ENCODE assay signal across 15 mouse cellular contexts in the genomic region with DNA sequence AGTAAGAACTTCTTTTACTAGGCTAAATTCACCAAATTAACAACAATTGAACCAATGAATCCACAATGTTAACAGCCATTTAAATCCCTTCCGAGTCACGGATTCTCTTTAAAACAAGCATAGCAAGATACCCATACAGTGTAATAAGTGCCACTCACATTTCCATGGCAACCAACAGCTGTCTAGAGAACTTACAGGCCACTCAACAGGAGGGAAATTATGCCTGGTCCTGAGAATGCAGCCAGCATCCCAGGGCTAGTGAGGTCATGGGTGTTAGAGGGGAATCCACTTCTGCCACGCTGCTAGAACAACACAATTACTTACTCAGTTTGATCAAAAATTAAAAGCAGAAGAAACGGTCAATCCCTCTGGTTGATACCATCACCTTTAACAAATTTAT.
A peak's percentile ranks its signal among the peaks of the same experiment; 100 is the strongest.
DNase-seq lines count a peak whose midpoint lies in the region; ATAC-seq lines count a peak whose summit lies in the region.
"Had no signal": no experiment of that assay in that cellular context is flagged by ENCODE, and none has a peak within 500 bp of the region (broad histone marks: within the 10 kb centered on the region; RNA-seq: fewer than 3 reads in every experiment).

No protein-coding gene starts in this region.

- no peaks in the 10 kb centered on the region for H3K4me1 ChIP-seq in limb, embryonic 11.5 days (ENCODE audit: control insufficient read depth, insufficient read depth, low read length)
- 0 out of 2 replicates have a peak, but pooled peaks cover 3% of the 10 kb centered on the region for H3K4me1 ChIP-seq in limb, embryonic 10.5 days
- peaks cover 30% of the 10 kb centered on the region for H3K4me1 ChIP-seq in hindbrain, embryonic 10.5 days (replicated peaks)
- H3K4me1 ChIP-seq in midbrain, embryonic 11.5 days (ENCODE audit: control insufficient read depth, insufficient read depth, low read length), result peaks cover 13% of the 10 kb centered on the region
- H3K4me1 ChIP-seq: heart, embryonic 15.5 days had no signal

- H3K9ac ChIP-seq in limb, embryonic 11.5 days (ENCODE audit: low read length), result no peak overlapping the region
- H3K9ac ChIP-seq in midbrain, embryonic 11.5 days (ENCODE audit: low read length), result no peak overlapping the region
- H3K9ac ChIP-seq: heart, embryonic 15.5 days; liver, postnatal 0 days had no signal

- peak; percentile 60; the same call in 1 of the 2 replicates for ATAC-seq in limb, embryonic 11.5 days (ENCODE audit: insufficient number of reproducible peaks, low FRiP score, low TSS enrichment, low read depth)
- ATAC-seq in midbrain, embryonic 11.5 days (ENCODE audit: low FRiP score), result peak; percentile 88
- ATAC-seq: liver, postnatal 0 days had no signal

- H3K27me3 ChIP-seq in limb, embryonic 11.5 days (ENCODE audit: control insufficient read depth, insufficient read depth, low read length), result no peaks in the 10 kb centered on the region
- H3K27me3 ChIP-seq in limb, embryonic 10.5 days (ENCODE audit: low read depth, poor library complexity, severe bottlenecking), result no peaks in the 10 kb centered on the region
- no peaks in the 10 kb centered on the region for H3K27me3 ChIP-seq in hindbrain, embryonic 10.5 days (ENCODE audit: insufficient read depth, poor library complexity, severe bottlenecking)
- no peaks in the 10 kb centered on the region for H3K27me3 ChIP-seq in midbrain, embryonic 11.5 days (ENCODE audit: control insufficient read depth, insufficient read depth, low read length)
- H3K27me3 ChIP-seq: heart, embryonic 15.5 days had no signal

- no peaks in the 10 kb centered on the region for H3K36me3 ChIP-seq in limb, embryonic 11.5 days (ENCODE audit: control insufficient read depth, insufficient read depth, low read length)
- H3K36me3 ChIP-seq in limb, embryonic 10.5 days, result no peaks in the 10 kb centered on the region
- H3K36me3 ChIP-seq in hindbrain, embryonic 10.5 days, result no peaks in the 10 kb centered on the region
- no peaks in the 10 kb centered on the region for H3K36me3 ChIP-seq in midbrain, embryonic 11.5 days (ENCODE audit: control insufficient read depth, insufficient read depth, low read length)
- H3K36me3 ChIP-seq: heart, embryonic 15.5 days had no signal

- H3K27ac ChIP-seq in limb, embryonic 11.5 days (replicated peaks; ENCODE audit: low read depth, low read length), result no peak overlapping the region
- no peak overlapping the region for H3K27ac ChIP-seq in limb, embryonic 10.5 days
- H3K27ac ChIP-seq in hindbrain, embryonic 10.5 days, result peak overlapping the region; percentile 45; the same call in 1 of the 2 replicates
- no peak overlapping the region; the same call in 1 of the 2 replicates for H3K27ac ChIP-seq in midbrain, embryonic 11.5 days (ENCODE audit: low read depth, low read length)
- H3K27ac ChIP-seq: heart, embryonic 15.5 days; layer of hippocampus, adult 2 months had no signal

- no peak for DNase-seq in limb, embryonic 11.5 days (ENCODE audit: low spot score)
- DNase-seq in limb, embryonic 10.5 days (ENCODE audit: low spot score), result no peak
- DNase-seq in hindbrain, embryonic 10.5 days (ENCODE audit: low spot score), result peak; percentile 43
- DNase-seq in midbrain, embryonic 11.5 days (ENCODE audit: low spot score, missing footprints), result peak; percentile 88
- DNase-seq in retina, postnatal 1 day, result peak; percentile 7
- DNase-seq in liver, result no peak
- DNase-seq in cerebellum, adult 11 months, result no peak
- no peak for DNase-seq in right cerebral cortex, postnatal 25 days
- DNase-seq: cerebellum, adult 9-10 months; gastrocnemius, postnatal 36 days; kidney, adult 11 months; liver, postnatal 0 days; thymus, adult 18-20 months had no signal

- H3K9me3 ChIP-seq in limb, embryonic 11.5 days (ENCODE audit: control insufficient read depth, low read length), result no peaks in the 10 kb centered on the region
- H3K9me3 ChIP-seq in limb, embryonic 10.5 days (replicated peaks), result no peaks in the 10 kb centered on the region
- no peaks in the 10 kb centered on the region for H3K9me3 ChIP-seq in hindbrain, embryonic 10.5 days
- no peaks in the 10 kb centered on the region for H3K9me3 ChIP-seq in midbrain, embryonic 11.5 days (ENCODE audit: control insufficient read depth, low read length)
- H3K9me3 ChIP-seq: heart, embryonic 15.5 days had no signal

- H3K4me2 ChIP-seq in limb, embryonic 11.5 days (ENCODE audit: low read depth, severe bottlenecking), result no peak overlapping the region
- no peak overlapping the region for H3K4me2 ChIP-seq in midbrain, embryonic 11.5 days
- H3K4me2 ChIP-seq: heart, embryonic 15.5 days had no signal

- 61% methylated on average over 4 of the region's 4 CpGs for WGBS in limb, embryonic 11.5 days
- WGBS in limb, embryonic 10.5 days, result 72% methylated on average over 4 of the region's 4 CpGs
- WGBS in hindbrain, embryonic 10.5 days, result 13% methylated on average over 4 of the region's 4 CpGs
- WGBS in midbrain, embryonic 11.5 days, result 7% methylated on average over 4 of the region's 4 CpGs

- no peak overlapping the region for H3K4me3 ChIP-seq in limb, embryonic 11.5 days (ENCODE audit: low read depth, low read length)
- no peak overlapping the region for H3K4me3 ChIP-seq in limb, embryonic 10.5 days
- no peak overlapping the region for H3K4me3 ChIP-seq in hindbrain, embryonic 10.5 days
- no peak overlapping the region for H3K4me3 ChIP-seq in midbrain, embryonic 11.5 days (ENCODE audit: low read depth, low read length)
- H3K4me3 ChIP-seq: heart, embryonic 15.5 days; layer of hippocampus, adult 2 months had no signal

Comparison
In these comparisons a context has a peak if more than half of its experiments do, and no peak if none do; other contexts are left out.
1. DNase-seq: peak in hindbrain, embryonic 10.5 days (single experiment), midbrain, embryonic 11.5 days (single experiment) and retina, postnatal 1 day (single experiment); none in limb, embryonic 11.5 days (single experiment), limb, embryonic 10.5 days (single experiment), liver (single experiment), cerebellum, adult 11 months (single experiment) and right cerebral cortex, postnatal 25 days (single experiment).